Mouse (Mus musculus): Measurements from ENCODE around the gene Nudt2. TPM values are rescaled to one million over a fixed set of nuclear protein-coding genes. Genes with fewer than 3 reads are reported as not detected.
A peak's percentile ranks its signal among the peaks of the same experiment; 100 is the strongest.
"Not testable (repeated sequence)": the region's sequence is repeated elsewhere in the genome, so short reads cannot be mapped to it uniquely, and the experiment has no call there.

Nudt2 gene
- 10 to 100 TPM; 31.1 to 31.7 TPM for total RNA-seq (2021)
- long read RNA-seq, experiment 1, transcript Nudt2-201 (3 exons, 845 nt) = major isoform, 14 of 18 reads
- long read RNA-seq, experiment 1, partial matches to known transcripts = 1 of 18 reads
- long read RNA-seq, experiment 1, other reads (novel, unspliced or antisense) = 3 of 18 reads
- long read RNA-seq, experiment 2, transcript Nudt2-201 (3 exons, 845 nt) = major isoform, 17 of 22 reads
- long read RNA-seq, experiment 2, partial matches to known transcripts = 2 of 22 reads
- long read RNA-seq, experiment 2, other reads (novel, unspliced or antisense) = 3 of 22 reads

DNA sequence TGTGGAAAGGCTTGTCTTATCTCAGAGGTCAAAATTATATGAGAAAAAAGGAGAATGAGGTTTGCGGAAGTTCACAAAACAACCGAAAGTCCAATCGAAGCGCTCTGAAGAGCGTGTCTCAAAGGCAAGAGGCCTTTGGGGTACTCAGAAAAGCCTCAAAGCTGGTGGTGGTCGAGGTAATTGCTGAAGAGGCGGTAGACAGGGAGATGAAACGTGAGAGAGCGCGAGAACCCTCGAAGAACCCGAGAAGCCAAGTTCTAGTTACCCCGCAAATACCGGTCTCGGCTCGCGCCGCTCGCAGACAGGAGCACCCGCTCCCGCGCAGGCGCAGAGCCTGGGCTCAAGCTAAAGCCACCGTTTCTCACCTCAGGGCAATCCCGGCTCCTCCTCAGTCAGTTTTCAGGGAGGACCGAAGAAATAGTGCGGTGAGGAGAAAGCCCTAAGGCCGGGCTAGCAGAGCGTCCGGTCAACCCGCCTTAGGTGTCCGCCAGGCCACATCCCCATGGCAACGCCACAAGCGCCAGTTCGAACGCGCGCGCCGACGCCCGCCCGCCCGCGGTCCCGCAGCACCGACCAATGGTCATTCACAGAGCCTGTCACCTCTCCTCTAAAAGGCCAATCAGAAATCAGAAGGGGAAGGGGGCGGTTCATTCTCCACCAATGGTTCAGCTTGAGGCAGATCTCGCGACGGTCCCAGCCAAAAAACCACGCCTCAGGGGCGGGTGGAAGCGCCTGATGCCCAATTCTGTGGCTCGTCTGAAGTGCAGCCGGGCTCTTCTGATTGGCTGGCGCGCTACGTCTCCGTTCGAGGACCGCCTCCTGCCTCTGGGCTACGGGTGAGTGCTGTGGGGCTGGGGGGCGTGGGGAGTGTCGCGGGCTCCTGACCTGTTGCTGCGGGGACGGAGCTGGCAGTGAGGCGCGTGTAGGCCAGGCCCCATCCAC is at the start of gene Nudt2, which contains the start of gene Kif24:
TSS of gene Nudt2 (plus strand) at position 807 of the 942 bp plus-strand sequence.
TSS of gene Kif24 (minus strand) at position 543 of the 942 bp plus-strand sequence.
- peak; percentile 81 to 96 for DNase-seq (ENCODE audit: low spot score in 2 of 2)

DNA sequence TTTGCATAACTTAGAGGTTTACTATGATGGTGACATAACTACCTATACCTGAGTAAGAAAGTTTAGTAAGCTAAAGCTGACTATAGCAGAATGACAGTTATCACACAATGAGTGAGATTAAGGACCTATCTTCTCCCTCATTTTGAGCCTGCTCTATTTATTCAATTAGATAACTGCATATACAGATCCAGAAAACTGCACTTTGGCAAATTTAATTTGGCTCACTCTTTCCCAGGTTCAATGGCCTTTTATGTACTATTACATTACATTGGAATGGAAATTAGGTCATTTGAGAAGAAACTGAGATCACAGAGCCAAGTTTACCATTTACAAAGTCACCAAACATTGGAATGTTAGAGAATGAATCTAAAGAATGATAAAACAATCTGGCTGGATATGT is 48.0 kb upstream of the Nudt2 start:
- no peak for DNase-seq (ENCODE audit: low spot score in 2 of 2)

- no peak for DNase-seq (ENCODE audit: low spot score in 2 of 2)
Observed at GRCm38 (mm10) chr4:41438931-41439330, 26.0 kb upstream of the Nudt2 start.

DNA sequence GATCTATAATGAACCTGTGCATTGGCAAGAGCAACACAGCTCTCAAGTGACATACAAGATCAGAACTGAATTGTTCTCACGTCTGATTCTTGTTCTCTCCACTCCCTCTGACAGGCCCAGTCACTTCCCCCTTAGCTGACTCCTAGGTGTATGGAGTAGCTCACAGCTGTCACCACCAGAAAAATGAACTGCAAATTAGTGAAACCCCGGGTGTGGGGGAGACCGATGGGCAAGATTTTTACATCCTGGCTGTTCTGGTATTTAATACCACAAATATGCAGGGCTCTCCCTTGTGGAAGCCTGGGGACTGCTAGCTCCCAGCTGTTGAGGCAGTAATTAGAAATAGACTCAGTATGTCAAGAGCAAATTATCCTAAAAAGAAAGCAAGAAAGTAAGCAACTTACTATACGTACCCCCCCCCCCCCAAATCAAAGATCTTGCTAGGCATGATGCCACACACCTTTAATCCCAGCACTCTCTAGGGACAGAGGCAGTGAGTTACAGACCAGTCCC is 22.1 kb upstream of the Nudt2 start:
- DNase-seq (ENCODE audit: low spot score in 2 of 2) = no peak

GRCm38 (mm10) chr4:41447595-41447994 is 17.4 kb upstream of the Nudt2 start:
- no peak for DNase-seq (ENCODE audit: low spot score in 2 of 2)

GRCm38 (mm10) chr4:41460690-41461089 is 4.3 kb upstream of the Nudt2 start:
- DNase-seq (ENCODE audit: low spot score in 2 of 2) = no peak

DNA sequence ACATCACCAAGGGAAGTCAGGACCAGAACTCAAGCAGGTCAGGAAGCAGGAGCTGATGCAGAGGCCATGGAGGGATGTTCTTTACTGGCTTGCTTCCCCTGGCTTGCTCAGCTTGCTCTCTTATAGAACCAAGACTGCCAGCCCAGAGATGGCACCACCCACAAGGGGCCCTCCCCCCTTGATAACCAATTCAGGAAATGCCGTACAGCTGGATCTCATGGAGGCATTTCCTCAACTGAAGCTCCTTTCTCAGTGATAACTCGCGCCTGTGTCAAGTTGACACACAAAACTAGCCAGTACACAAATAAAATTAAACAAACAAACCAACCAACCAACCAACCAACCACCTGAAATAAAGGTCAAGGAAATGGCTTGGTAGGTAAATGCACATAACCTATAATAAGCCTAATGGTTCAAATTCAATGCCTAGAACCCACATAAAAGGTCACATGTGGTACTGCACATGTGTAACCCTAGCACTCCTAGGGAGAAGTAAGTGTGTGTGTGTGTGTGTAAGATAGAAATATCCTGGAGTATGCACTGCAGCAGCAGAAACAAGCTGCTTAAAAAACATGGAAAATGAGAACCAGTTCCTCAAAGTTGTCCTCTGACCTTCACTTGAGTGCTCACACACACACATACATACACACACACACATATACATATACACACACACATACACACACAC is 1.8 kb upstream of the Nudt2 start:
- DNase-seq (ENCODE audit: low spot score in 2 of 2) = not testable (repeated sequence)

- DNase-seq (ENCODE audit: low spot score in 2 of 2) = no peak
Observed at GRCm38 (mm10) chr4:41465287-41465665, 325 bp downstream of the Nudt2 start.

DNA sequence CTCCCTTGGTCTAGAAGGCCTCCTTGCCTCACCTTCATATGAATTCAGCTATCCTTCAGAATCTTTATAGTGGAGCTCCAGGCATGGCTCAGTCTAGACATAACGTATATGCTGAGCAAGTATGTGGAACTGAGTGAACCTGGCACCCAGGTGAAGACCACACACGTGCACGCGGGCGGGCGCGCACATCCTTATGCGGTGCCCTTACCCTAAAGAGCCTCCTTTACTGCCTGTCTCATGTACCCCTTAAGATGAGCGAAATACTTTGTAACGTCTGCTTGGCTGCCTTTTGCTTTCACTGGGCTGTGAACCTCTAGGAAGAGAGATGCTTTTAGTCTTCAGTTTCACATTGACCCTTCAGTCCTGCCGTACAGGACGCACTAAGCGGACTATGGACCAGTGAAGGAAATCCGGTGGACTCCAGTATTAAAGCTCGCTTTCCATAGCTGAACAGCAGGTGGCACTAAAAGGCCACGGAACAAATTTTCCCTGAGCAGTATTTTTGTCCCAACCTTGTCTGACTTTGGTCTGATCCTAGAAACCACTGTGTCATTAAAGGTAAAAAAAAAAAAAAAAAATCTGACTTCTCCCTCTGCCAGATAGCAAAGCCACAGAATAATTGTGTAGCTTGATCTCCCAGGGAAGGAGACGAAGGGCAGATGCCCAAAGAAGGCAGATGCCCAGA is 3.6 kb downstream of the Nudt2 start:
- no peak for DNase-seq (ENCODE audit: low spot score in 2 of 2)

GRCm38 (mm10) chr4:41469199-41469598 is 4.2 kb downstream of the Nudt2 start:
- no peak for DNase-seq (ENCODE audit: low spot score in 2 of 2)

DNA sequence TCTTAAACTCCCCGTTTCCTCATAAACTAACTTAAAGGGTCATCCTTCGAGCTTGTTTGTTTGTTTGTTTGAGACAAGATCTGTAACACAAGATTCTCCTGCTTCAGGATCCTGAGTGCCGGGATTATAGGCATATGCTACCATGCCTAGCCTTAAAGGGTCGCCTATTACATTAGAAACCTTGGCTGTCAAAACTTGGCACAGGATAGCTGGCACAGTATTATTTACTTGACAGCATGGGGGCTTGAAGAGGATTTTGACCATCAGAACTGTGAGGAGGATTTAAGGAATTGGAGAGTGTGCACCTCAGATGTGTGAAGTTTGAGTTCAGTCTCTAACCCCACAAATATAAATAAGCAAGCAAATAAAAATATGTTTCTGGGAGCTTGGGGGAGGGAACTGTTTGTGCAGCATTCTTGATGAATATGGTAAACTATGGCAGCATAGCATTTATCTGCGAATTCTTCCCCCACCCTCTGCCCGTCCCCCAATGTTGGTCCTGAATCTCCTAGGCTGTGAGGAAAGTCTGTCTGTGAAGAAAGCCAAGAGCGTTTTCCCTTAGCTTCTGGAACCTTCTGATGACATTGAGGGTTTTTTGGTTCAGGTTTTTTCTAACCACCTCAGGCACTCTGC is 5.2 kb downstream of the Nudt2 start:
- no peak for DNase-seq (ENCODE audit: low spot score in 2 of 2)

DNA sequence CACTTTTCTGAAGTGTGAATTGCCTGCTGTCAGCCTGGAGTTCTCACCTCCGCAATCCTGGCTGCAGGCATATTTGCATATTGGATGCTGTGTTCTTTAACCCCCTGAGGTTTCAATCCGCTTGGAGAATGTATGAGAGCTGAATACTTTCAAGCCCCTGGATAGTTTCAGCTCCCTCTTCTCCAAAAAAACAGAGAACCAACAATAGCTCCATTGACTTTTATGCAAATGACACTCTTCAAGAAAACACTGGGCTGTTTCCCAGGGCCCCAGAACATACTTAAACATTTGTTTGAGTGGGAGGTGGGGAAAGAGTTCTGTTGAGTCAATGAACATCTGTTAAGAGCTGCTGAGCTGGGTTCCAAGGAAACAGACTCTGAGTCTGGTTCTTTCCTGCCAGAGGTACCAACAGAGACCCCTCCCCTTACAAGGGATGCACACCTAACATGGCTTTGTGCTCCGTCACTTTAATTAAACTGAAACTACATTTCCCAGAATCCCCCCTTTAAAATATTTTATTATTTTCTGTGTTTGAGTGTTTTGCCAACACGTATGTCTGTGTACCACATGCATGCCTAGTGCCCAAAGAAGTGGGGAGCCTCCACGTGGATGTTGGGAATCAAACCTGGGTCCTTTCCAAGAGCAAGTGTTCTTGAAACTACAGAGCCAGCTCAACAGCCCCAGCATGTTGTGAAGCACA is 5.9 kb downstream of the Nudt2 start:
- no peak for DNase-seq (ENCODE audit: low spot score in 2 of 2)

DNA sequence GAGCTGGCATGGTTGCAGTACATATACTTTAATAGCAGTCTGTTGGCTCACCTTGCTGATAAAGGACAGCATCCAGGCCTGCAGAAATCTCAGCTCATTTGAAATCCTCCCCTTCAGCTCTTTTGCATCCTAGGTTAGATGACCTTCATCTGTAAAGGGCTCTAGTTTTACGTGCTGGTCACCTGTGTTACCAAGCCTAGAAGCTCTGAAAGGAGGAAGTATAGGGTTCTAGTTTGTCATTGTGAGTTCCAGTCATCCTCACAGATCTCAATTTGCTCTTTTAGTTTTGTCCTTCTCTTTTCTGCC is 6.4 kb downstream of the Nudt2 start:
- DNase-seq (ENCODE audit: low spot score in 2 of 2) = no peak

DNA sequence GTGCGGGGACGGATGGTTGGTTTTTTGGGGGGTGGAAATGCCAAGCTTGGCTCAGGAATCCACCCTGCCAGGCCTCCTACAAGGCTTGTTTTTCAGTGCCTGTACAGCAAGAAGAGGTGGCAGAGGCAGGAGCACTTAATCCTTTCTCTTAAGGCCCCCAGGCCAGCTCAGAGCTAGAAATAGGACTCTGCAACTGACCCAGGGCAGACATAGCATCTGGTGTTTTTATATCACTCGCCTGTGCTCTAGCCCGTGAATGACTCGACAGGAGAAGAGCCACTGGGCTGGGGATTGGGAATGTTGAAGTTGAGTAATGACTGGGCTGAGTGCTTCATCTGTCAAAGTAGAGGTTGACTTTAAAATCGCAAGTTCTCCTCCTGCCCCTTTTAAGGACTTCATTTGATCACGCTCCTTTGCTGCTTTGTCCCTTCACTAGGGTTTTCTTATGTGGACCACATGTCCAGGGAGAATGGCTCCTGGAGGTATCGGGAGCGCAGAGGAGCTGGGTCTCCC is 12.8 kb downstream of the Nudt2 start:
- DNase-seq (ENCODE audit: low spot score in 2 of 2) = no peak

- DNase-seq (ENCODE audit: low spot score in 2 of 2) = no peak
Observed at GRCm38 (mm10) chr4:41478751-41479455, 14.0 kb downstream of the Nudt2 start.

DNA sequence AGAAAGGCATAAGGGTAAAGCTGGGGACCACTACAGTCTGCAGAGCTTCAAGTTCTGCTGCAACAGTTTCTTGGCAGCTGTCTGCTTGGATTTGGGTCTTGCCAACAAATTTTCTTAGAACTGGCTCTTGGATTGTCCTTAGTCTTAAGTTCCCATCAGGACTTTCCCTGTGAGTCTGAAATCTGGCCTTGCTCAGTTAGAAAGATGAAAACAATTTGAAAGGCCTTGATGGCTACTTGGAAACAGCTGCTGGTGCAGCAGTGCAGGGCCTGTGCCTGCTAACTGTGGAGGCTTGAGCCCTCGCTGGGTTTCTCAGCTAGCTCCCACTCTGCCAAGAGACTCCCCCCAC is 14.5 kb downstream of the Nudt2 start:
- DNase-seq (ENCODE audit: low spot score in 2 of 2) = no peak

- no peak for DNase-seq (ENCODE audit: low spot score in 2 of 2)
Observed at GRCm38 (mm10) chr4:41480254-41480653, 15.3 kb downstream of the Nudt2 start.

DNA sequence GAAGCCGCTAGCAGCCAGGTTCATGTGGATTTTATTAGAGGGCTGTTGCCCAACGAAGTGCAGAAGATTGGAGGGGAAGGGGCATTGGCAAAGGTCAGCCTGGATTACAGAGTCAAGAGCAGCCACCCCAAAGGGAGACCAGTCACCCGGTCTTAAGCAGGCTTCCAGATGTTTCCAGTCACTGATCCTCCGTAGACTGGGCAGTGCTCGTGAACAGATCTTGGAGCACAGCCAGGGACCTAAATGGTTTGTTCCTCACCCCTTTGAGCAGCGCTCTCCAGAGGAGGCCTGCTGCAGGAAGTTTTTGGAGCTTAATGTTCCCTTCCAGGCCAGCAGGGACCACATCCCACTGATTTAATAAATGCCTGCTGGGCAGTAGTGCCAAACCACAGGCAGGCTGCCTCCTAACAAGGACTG is 16.7 kb downstream of the Nudt2 start:
- no peak for DNase-seq (ENCODE audit: low spot score in 2 of 2)

- no peak for DNase-seq (ENCODE audit: low spot score in 2 of 2)
Observed at GRCm38 (mm10) chr4:41492951-41493350, 28.0 kb downstream of the Nudt2 start.
